Mouse (Mus musculus): Measurements from ENCODE around the gene Gm20388.
A peak's percentile ranks its signal among the peaks of the same experiment; 100 is the strongest.
"Not testable (repeated sequence)": the region's sequence is repeated elsewhere in the genome, so short reads cannot be mapped to it uniquely, and the experiment has no call there.

Gene Gm20388

GRCm38 (mm10) chr8:123248596-123248995 is 3338.0 kb downstream of the Gm20388 start:
- no peak for DNase-seq

GRCm38 (mm10) chr8:123250940-123251339 is 3340.3 kb downstream of the Gm20388 start:
- no peak for DNase-seq

- no peak for DNase-seq
Observed at GRCm38 (mm10) chr8:123252925-123253324, 3342.3 kb downstream of the Gm20388 start.

DNA sequence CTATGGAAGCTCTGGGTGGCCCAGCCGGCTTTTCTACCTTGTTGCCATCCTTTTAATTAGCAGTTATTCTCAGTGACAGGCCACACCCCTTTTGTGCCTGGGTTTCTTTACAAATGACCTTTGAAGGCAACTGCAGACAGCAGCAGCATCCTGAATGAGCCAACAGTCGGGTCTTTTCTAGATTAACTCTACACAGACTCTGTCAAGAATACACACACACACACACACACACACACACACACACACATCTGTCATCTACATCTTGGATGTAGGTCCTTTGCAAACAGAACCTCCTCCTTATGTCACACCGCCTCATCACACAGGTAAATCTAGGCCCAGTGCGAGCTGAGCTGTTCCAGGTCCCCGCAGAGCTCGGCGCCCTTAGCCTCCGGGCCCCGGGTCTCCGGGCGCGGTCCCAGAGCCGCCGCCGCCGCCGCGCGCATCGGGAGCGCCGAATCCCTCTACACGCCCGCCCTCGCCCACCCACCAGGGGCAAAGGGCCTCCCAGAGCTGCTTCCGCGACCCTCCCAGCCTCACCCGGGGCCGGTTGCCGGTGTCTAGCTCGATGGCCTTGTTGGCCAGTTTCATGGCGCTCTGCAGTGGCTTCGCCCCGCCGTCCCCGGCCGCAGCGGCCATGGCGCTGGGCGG is 3342.9 kb downstream of the Gm20388 start:
- no peak for DNase-seq

DNA sequence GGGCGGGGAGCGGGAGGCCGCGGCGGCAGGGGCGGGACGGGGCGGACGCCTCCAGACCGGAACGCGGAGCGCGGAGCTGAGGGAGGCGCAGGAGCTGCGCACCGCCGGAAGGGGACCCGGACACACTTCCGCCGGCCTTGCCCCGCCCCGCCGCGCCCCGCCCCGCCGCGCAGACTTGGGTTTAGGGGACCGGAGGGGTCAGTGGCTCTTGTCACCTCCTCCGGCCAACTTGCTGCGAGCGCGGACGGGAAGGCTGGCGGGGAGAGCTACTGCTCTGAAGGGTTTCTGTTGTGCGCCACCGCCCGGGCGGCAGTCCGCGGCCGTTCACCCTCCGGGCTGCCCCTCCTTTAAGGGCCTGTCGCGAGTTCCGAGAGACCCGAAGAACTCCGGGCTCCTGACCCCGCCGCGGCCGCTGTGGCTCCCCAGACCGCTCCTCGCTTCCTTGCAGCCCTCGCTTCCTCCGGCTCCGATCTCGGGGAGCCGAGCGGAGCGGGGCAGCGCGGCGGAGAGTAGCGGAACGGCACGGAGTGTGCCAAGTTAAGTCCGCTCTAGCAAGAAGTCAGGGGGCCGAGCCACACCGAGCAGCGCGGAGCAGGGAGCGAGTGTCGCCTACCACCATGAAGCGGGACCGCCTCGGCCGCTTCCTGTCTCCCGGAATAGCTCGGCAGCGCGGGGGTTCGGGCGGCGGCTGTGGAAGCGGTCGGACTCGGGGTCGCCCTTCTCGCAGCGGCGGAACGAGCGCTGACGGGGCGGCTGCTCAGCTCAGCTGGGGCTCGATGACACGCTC is 3343.7 kb downstream of the Gm20388 start, which contains the start of the genes Zfp276 and Vps9d1:
Gene Zfp276, plus strand, starts transcription at position 97 of the 787 bp plus-strand sequence.
Gene Vps9d1, minus strand, starts transcription at position 250 of the 787 bp plus-strand sequence.
- DNase-seq, result peak; percentile 92 to 93

- DNase-seq, result no peak
Observed at GRCm38 (mm10) chr8:123255170-123255569, 3344.5 kb downstream of the Gm20388 start.

GRCm38 (mm10) chr8:123257114-123257513 is 3346.5 kb downstream of the Gm20388 start:
- no peak for DNase-seq

DNA sequence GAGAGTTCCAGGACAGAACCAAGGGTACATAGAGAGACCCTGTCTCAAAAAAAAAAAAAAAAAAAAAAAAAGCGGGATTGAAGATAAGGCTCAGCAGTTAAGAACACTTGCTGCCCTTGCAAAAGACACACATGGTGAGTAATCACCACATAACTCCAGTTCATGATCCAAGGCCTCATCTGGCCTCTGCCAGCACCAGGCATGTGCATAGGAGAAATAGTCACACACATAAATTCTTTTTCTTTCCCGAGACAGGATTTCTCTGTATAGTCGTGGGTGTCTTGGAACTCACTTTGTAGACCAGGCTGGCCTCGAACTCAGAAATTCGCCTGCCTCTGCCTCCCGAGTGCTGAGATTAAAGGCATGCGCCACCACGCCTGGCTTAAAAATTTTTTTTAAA is 3347.0 kb downstream of the Gm20388 start:
- DNase-seq, result not testable (repeated sequence)

DNA sequence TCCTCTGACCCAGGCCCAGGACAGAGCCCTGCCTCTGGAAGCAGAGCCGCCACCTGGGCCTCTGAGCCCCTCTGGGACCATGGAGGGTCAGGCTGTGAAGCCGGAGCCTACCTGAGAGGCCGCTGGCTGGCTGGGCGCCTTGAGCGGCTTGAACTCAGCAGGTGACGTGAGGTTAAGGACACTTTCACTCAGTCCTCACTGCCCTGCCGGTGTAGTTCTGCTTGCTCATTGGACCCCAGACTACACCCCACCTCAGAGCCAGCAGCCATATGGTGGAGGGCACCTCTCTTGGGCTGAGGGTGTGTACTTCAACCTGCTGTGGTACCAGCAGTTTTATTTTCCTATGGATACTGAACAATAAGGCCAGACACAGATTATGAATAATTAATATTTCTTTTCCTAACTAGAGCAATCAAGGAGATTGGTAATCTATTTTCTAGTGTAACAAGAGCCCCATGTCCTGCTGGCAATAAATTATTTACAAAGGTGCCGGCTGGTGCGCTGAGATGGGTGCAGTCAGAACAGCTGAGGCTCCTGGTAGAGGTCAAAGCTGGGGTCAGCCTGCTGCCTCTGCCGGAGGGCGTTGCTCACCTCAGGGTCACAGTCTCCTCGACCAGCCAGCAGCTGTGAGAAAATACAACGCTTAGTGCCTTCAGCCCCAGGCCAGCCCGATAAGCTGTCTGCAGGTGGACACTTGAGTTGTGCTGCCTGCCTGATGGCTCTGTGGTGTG is 3357.4 kb downstream of the Gm20388 start:
- DNase-seq, result no peak

DNA sequence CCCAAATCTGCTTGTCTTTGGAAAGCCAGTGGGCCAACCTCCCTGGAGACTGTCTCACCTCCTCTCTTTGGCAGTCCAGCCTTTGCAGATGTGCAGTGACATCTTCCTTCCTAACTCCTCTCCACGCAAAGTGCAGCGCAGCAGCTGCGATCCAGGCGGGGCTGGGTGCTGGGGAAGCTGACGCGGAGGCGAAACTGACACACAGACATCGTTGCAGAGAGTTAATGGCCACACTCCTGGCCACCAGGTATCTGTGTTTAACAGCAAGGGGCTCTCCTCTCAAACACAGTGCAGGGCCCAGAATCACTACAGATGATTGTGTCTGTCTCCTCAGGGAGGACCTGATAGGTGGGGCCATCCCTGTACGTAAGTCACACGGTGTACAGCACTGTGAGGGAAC is 3360.5 kb downstream of the Gm20388 start:
- DNase-seq, result no peak

- no peak for DNase-seq
Observed at GRCm38 (mm10) chr8:123271901-123272300, 3361.3 kb downstream of the Gm20388 start.

GRCm38 (mm10) chr8:123274447-123274846 is 3363.8 kb downstream of the Gm20388 start:
- DNase-seq, result no peak

- DNase-seq, result no peak
Observed at GRCm38 (mm10) chr8:123275096-123275495, 3364.5 kb downstream of the Gm20388 start.

DNA sequence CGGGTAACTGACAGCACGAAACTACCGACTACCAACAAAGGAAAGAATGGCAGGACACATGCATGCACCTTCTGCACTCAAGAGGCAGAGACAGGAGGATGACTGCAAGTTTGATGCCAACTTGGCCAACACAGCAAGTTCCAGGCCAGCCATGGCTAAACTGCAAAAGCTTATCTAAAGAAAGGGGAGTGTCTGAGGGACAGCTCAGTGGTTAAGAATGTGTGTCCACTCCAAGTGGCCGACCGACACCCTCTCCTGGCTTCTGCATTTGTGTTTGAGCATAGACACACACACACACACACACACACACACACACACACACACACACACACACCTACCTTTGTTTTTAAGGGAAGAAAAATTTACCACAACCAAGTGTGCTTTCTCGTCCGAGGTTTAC is 3367.8 kb downstream of the Gm20388 start:
- DNase-seq, result no peak

- DNase-seq, result no peak
Observed at GRCm38 (mm10) chr8:123279828-123280227, 3369.2 kb downstream of the Gm20388 start.

DNA sequence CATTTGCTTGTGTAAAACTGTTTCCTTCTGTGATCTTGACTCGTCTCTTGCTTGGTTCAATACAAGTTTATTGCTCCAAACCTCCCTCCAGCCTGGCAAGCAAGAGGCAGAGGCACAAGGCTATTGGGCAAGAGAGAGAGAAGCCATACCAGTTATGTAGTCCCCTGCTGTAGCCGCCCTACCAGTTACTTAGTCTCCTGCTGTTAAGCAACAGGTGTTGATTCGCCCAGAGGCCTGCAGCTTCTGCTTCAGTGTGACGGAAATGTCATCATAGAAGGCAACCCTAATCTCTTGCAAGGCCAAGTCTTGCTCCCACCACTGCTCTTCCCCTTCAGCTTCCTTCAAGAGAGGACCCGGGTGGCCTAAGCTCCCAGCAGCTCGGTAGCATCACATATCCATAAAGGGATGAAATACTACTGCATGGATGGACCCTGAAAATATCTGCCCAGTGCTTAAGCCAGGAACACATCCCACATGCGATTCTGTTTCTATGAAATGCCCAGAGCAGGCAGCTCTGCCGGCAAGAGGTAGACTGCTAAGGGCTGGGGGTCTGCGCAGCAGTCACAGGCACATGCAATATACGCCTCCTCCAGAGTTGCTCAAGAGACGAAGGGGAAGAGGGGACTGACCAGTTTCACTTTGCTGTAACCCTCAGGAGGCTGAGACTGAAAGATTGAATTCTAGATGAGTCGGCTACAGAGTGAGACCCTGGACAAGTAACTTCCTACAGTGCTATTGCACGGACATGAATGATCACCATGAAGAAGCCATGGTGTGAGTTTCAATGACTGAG is 3369.9 kb downstream of the Gm20388 start:
- DNase-seq, result peak in 1 of 2 experiments; percentile 12

DNA sequence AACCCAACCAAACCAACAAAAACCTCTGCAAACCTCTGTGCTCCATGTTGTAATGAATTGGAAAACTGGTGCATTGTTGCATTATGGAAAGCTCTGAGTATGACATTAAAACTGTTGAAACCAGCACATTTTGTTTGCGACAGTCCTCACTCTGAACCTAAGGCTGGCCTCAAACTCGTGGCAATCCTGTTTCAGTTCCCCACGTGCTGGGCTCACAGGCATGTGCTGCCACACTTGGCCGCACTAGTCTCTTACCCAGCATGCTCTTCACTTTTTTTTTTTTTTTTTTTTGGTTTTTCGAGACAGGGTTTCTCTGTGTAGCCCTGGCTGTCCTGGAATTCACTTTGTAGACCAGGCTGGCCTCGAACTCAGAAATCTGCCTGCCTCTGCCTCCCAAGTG is 3372.4 kb downstream of the Gm20388 start:
- DNase-seq, result peak in 1 of 2 experiments; percentile 20

GRCm38 (mm10) chr8:123283991-123284390 is 3373.3 kb downstream of the Gm20388 start:
- DNase-seq, result peak; percentile 16 to 48

DNA sequence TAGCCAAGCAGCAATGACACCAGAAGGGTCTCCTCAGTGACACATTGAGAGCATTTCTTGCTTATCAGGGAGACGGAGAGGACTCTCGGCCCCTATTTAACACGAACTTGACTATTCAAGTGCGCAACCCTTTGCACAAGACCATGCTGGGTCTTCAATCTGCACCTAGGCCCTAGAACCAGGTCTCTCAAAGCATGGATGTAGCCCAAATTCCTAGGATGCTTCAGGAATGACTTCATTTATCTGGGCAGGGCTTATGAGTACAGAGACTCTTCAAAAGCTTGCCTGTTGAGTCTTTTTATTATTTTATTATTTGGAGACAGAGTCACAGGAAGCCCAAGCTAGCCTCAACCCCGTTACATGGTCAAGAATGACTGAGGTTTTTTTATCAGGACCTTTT is 3373.9 kb downstream of the Gm20388 start:
- DNase-seq, result no peak

DNA sequence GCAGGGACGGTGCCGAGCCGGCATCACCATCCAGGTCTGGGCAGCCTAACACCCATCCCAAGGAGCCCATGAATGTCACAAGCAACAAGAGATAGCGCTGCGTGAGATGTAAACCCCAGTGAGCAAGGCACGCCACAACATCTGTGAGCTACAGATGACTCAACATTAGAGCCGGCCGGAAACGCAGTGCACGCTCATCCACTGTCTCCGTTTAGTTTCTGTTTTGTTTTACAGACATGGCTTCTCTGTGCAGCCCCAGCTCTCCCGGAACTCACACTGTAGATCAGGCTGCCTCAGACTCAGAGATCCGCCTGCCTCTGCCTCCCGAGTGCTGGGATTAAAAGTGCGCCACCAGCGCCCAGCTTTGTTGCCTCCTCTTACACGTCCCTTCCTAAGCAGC is 3376.7 kb downstream of the Gm20388 start:
- no peak for DNase-seq

GRCm38 (mm10) chr8:123290166-123290565 is 3379.5 kb downstream of the Gm20388 start:
- peak in 1 of 2 experiments; percentile 50 for DNase-seq

- DNase-seq, result no peak
Observed at GRCm38 (mm10) chr8:123290679-123291078, 3380.0 kb downstream of the Gm20388 start.

DNA sequence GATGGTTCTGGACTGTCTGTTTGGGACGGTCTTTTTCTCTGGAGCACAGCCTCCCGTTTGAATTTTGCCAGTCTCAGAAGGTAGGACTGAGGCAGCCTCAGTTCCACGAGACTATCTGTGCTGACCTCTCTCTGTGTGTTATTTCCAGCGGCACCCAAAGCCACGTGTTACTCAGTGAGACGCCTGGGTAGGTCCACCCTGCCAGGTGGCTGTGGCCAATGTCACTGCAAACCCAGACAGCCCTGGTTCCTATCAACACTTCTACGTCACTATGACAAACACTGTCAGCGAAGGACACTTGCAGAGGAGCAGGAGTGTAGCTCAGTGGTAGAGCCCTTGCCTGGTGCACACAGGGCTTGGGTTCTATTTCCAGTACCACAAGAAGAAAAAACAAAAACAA is 3381.1 kb downstream of the Gm20388 start:
- DNase-seq, result no peak
